Mouse (Mus musculus) erythroblast, embryonic 14.5 days (primary cell): ENCODE measurements around the gene Trrap.

Experiments
- GATA1 ChIP-seq: IDR thresholded peaks from 2 replicates; pipeline ENCODE4 v1.6.1; 2012; ENCODE audit warnings: low read length, inconsistent platforms, mixed read lengths
- TAL1 ChIP-seq: IDR thresholded peaks from 3 replicates; pipeline ENCODE4 v1.6.1; 2012; ENCODE audit warnings: low read length, inconsistent platforms, mixed read lengths

- TF ChIP-seq GATA1: no peak
- TF ChIP-seq TAL1: no peak
These were observed 35.5 kb downstream of the Trrap start for GRCm38 (mm10) chr5:144803066-144803465.
